Mouse (Mus musculus): ENCODE data around the gene Preb.

- TF ChIP-seq CTCF (IDR thresholded peaks at IDR 0.05) = no peak
- TF ChIP-seq EP300 (IDR thresholded peaks at IDR 0.05; ENCODE audit: insufficient read depth, low read depth, low read length) = no peak
These were observed 835 bp downstream of the Preb start for GRCm38 (mm10) chr5:30959198-30959854.
